Mouse (Mus musculus) frontal cortex, postnatal 25 days (tissue): ENCODE results near the gene Tecpr1.

ENCODE experiments used
- DNase-seq, 2 experiments: peaks; one replicate each; pipeline ENCODE4 v3.0.0; 2022; ENCODE audit warnings: low spot score in 2 of 2

Gene Tecpr1

DNA sequence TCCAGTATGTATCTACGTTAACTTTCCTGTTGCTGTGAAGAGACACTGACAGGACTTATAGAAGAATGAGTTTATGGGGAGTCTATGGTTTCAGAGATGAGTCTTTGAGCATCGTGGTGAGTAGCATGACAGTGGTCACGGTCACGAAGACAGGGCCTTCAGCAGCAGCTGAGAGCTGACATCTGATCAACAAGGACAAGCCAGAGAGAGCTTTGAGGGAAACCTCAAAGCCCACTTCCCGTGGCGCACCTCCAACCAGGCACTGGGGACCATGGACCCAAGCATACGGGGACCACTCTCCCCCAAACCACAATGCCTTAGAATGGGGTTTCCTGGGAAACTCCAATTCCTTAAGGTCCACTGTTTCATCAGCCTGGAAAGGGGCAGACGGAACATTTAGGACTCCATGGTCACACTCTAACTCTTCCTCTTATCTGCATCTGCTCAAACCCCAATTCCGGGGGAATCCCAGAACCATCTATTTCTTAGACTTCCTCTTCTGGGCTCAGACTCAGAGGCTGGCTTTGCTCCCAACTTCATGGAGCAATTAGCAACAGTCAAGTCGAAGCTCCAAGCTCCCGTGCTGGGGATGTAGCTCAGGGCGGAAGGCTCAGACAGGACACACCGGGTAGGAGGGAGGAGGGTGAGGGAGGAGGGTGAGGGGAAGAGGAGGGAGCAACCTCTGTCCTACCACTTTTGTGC lies 28.6 kb upstream of the Tecpr1 start:
- no peak for DNase-seq

DNA sequence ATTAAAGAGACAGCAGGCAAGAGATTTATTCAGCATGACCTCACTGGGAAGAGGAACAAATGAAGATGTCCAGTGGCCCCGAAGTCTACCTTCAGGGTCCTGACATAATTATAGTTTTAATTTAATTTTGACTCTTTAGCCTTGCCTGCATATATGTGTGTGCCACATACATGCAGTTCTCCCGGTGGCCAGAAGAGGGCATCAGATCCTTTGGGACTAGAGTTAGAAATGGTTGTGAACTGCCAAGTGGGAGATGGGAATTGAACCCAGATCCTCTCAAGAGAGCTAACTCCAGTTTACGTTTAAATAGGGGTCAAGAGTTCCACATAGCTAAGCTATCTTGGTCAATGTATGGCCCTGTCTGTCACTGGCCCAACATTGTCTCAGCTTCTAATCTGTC lies 26.5 kb upstream of the Tecpr1 start:
- no peak for DNase-seq

GRCm38 (mm10) chr5:144247906-144248585 lies 24.6 kb upstream of the Tecpr1 start:
- no peak for DNase-seq

DNA sequence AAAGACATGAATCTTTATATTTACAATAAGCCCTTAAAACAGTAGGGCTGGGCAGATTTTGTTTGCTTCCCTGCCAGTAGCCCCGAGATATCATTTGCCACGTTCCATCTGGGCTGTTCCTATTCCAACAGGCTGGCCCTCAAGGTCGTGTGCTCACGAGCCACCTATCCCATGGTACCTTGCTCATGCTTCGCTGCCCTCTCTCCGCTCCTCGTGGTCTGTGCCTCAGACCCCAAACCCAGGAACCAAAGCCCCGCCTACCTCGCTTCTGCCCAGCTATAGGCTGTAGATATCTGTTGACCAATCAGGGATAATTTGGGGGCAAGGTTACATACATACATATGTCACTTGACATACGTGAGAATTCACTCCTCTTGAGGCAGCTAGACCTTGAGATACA lies 23.9 kb upstream of the Tecpr1 start:
- no peak for DNase-seq

GRCm38 (mm10) chr5:144246669-144247068 lies 23.3 kb upstream of the Tecpr1 start:
- no peak for DNase-seq

DNA sequence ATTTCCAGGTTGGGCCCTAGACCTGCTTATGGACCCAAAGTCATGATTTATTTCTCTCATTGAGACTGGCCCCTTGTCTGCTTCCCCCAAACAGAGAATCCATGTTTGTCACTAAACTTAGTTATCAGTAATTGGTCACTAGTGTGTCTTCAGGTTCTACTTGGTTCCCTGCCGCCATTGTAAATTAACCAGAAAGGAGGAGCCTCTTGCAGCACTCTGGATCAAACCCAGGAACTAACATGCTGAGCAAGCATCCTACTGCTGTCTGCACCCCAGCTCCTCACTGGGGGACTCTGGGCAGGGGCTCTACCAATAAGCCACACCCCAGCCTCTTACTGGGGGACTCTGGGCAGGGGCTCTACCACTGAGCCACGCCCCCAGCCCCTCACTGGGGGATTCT lies 22.2 kb upstream of the Tecpr1 start:
- DNase-seq = no peak

- no peak for DNase-seq
Observed at GRCm38 (mm10) chr5:144243901-144244487, 20.6 kb upstream of the Tecpr1 start, which contains the start of gene Bri3. Bri3 (plus strand) TSS chr5:144244437.

DNA sequence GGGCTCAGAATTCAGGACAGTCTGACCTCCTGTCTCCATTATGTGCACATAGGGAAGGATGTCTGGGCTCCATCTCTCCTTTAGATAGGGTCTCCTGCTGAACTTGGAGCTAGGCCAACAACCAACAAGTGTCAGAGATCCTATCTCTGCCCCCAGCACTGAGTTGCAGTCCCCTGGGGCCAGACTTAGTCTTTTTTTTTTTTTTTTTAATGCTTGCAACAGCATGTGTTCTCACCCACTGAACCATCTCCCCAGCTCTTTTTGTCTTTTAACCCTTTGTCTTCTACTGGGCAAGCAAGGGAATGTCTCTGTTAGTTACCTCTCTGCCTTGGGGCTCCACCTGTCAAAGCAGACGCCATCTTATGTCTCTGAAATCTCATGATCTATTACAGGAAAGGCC lies 15.6 kb upstream of the Tecpr1 start:
- DNase-seq = no peak

GRCm38 (mm10) chr5:144234714-144235113 lies 11.3 kb upstream of the Tecpr1 start:
- no peak for DNase-seq

- DNase-seq = no peak
Observed at GRCm38 (mm10) chr5:144234222-144234621, 10.8 kb upstream of the Tecpr1 start.

DNA sequence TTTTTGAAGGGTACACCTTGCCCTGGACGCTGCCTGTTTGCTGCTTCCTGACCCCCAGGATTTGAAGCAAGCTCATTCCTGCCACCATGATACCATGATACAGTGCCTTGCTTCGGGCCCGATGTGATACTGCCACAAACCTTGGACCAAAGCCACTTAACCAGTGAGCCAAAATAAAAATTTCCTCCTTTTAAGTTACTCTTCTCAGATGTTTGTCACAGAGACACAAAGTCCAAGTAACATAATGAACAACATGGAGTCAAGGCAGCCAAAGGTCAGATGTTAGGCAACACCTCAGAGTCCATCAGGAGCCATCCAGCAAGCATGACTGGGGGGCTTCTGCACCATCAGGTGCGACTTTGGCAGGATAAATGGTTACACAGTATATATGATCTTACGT lies 9.1 kb upstream of the Tecpr1 start:
- no peak for DNase-seq

DNA sequence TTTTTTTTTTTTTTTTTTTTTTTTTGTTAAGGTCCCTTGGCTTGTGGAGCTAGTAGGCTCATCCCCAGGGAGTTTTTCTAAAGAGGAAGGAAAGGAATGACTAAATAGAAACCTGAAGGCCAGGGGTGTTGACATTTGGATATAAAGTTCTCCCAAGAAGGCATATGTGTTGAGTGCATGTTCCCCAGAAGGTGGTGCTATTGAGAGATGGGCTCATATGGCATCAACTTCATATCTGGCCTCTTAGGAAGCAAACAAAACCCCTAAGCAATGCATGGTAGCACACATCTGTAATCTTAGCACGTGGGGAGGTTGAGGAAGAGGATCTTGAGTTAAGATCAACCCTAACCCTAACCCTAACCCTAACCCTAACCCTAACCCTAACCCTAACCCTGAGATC lies 8.0 kb upstream of the Tecpr1 start:
- DNase-seq = no peak

- DNase-seq = no peak
Observed at GRCm38 (mm10) chr5:144230216-144230615, 6.8 kb upstream of the Tecpr1 start.

DNA sequence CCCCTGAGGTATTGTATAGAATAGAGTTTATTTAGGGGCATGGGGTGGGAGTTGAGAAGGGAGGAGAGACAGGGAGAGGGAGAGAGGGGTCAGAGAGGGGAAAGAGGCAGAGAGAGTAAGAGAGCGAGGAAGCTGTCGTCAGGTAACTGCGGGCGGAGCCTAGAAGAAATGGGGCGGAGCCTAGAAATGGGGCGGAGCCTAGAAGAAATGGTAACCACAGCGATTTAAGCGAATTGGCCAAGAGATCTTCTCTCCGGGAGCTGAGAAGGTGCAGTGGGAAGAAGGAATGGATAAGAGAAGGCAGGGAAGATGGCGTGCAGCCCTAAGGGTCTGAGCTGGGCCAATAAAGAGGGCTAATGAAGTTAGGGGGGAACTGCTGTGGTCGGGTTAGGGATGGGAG lies 2.8 kb upstream of the Tecpr1 start:
- no peak for DNase-seq

GRCm38 (mm10) chr5:144223899-144224816 lies 743 bp upstream of the Tecpr1 start:
- no peak for DNase-seq

DNA sequence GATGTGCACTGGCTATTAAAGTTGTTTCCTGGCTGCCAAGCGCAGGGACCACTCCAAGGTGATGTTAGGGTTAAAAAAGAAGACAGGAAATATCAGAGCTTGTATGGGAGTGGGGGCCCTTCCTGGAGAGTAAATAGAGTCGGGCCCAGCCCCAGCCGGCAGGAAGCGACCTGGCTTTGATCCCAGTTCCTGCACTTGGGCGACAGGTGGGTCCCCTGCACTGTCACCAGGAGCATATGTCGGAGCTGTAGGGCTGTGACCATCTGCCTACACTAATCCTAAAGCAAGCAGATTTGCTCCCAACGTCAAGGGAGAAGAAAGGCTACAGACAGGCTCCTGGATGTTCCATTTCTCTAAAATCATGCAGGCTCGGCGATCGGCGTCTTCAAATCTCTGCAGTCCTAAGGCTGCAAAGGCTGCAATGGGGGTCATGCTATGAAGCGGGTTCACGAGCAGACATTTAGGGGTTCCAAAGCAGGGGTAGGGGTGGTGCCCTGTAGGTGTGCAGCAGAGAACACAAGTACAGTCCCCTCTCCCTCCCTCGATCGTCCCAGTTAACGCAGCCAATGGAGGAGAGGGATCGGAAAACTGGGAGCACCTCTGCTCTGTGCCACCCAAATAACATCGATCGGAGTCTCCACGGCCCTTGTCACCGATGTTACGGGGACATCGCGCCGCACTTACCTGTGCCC lies 458 bp downstream of the Tecpr1 start:
- no peak for DNase-seq

GRCm38 (mm10) chr5:144221305-144221704 lies 2.1 kb downstream of the Tecpr1 start:
- no peak for DNase-seq

DNA sequence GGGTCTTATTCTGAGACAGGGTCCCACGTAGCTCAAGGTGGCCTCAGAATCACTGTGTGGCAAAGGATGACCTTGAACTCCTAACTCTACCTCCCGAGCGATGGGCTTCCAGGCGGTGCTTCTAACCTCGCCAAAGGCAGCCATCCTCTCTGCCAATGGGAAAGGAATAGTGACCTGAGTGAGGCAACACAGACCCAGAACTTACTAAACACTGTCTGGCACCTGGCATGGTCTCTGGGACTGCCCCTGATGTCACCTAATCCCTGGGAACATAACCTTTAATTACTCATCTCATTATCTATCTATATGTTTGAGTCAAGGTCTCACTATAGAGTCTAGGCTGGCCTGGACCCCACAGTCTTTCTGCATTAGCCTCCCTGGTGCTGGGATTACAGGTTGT lies 3.5 kb downstream of the Tecpr1 start:
- no peak for DNase-seq

DNA sequence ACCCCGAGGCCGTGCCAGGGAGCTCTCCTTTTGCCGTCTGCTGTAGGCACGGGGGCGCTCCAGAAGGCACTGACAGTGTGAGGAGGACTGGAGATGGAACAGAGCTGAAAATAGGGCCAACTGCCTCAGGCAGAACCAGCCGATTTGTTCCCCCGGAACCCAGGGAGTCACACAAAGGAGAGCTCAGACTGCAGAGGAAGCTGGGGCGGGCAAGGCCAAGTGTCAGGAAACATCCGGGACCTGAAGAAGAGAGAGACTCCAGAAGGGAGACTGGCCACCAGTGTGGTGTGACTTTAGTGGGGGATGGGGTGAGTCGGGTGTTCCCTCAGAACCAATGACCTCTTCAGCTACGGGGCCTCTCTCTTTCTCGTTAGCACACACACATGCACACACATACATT lies 4.1 kb downstream of the Tecpr1 start:
- no peak for DNase-seq

GRCm38 (mm10) chr5:144218061-144218460 lies 5.4 kb downstream of the Tecpr1 start:
- DNase-seq = no peak

- no peak for DNase-seq
Observed at GRCm38 (mm10) chr5:144215992-144216391, 7.4 kb downstream of the Tecpr1 start.

GRCm38 (mm10) chr5:144214453-144214852 lies 9.0 kb downstream of the Tecpr1 start:
- no peak for DNase-seq
